Mouse (Mus musculus) heart, adult 2 months (tissue): ENCODE measurements around the gene Lpcat2. TPM values are rescaled to one million over a fixed set of nuclear protein-coding genes. Genes with fewer than 3 reads are reported as not detected.

Experiments
- DNase-seq, 2 experiments: peaks; one replicate each; pipeline ENCODE4 v3.0.0; 2021
- H3K27ac ChIP-seq: fragments of 200-600 bp; 2 replicates; pipeline ENCODE4 v1.8.1; 2022
- H3K27me3 ChIP-seq: fragments of 200-500 bp; 2 replicates; pipeline ENCODE4 v1.6.1; 2012; ENCODE audit warnings: mild to moderate bottlenecking, low read length, inconsistent platforms, mixed read lengths; ENCODE audit not compliant: control insufficient read depth, insufficient read depth
- H3K36me3 ChIP-seq: fragments of 200-500 bp; 2 replicates; pipeline ENCODE4 v1.6.1; 2012; ENCODE audit warnings: low read length, inconsistent platforms; ENCODE audit not compliant: control insufficient read depth, insufficient read depth
- H3K4me1 ChIP-seq: fragments of 200-500 bp; 2 replicates; pipeline ENCODE4 v1.6.1; 2011; ENCODE audit warnings: low read length; ENCODE audit not compliant: control insufficient read depth, insufficient read depth
- H3K4me3 ChIP-seq: fragments of 200-600 bp; 2 replicates; pipeline ENCODE4 v1.8.1; 2022
- H3K79me2 ChIP-seq: fragments of 200-500 bp; replicated peaks from 2 replicates; pipeline ENCODE4 v1.6.1; 2012; ENCODE audit warnings: mild to moderate bottlenecking, inconsistent platforms, low read length, moderate library complexity, mixed read lengths; ENCODE audit not compliant: control insufficient read depth, insufficient read depth
- H3K9ac ChIP-seq: fragments of 200-500 bp; 2 replicates; pipeline ENCODE4 v1.6.1; 2012; ENCODE audit warnings: low read depth, mild to moderate bottlenecking, control low read depth, inconsistent platforms, low read length, mixed read lengths
- CTCF ChIP-seq: fragments of 200-600 bp; IDR thresholded peaks from 2 replicates; pipeline ENCODE4 v1.8.1; 2022; ENCODE audit warnings: antibody characterized with exemption, mild to moderate bottlenecking, moderate library complexity
- EP300 ChIP-seq: fragments of 200-500 bp; IDR thresholded peaks from 2 replicates; pipeline ENCODE4 v1.6.1; 2011; ENCODE audit warnings: low read depth, low read length, control low read depth; ENCODE audit not compliant: insufficient read depth
- POLR2A ChIP-seq: fragments of 200-500 bp; IDR thresholded peaks from 2 replicates; pipeline ENCODE4 v1.6.1; 2011; ENCODE audit warnings: mild to moderate bottlenecking, low read depth, low read length, control low read depth; ENCODE audit not compliant: insufficient read depth
- WGBS: fragments of 180-500 bp; shearing (Covaris S2); methylation state at CpG from one replicate; pipeline ENCODE4 v1.1.7; 2018; 5-methylcytosine and 5-hydroxymethylcytosine counted together
- intact Hi-C: fragments of 180-260 bp; cut with DNase I; formaldehyde crosslinking; loops from one replicate; pipeline ENCODE4 v1.15.1; 2025
- polyA plus RNA-seq: library from polyadenylated mRNA; depleted of rRNA; stranded (reverse); fragments of >200 nt; gene quantifications from 2 replicates; pipeline ENCODE4 v1.2.3, GENCODE M21; 2012
- total RNA-seq, 2 experiments: library from RNA; stranded (reverse); gene quantifications; 2 replicates each; pipeline ENCODE4 v1.2.3; 2021

Lpcat2 gene
- total and polyA plus RNA-seq, 3 experiments, result 0.72 to 1.4 (median 0.89) TPM

DNA sequence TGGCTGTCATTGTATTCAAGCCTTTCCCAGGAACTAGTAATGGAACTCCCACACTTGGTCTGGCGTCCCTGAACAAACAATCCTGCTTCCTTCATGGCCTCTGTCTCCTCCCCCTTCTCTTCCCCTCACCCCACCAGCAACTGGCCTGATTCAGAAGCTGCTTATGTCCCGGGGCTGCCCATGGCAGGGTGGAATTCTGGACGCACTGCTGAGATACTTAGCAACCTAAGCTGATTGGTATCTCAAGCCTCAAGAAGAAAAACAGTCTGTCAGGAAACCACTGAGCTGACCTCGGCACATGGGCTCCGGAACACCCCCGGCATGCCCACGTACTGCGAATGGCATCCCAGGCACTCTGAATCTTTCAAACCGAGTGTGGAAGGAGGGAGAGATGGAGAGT, 7.8 kb upstream of the Lpcat2 start:
- no peaks in the 10 kb centered on the region for H3K79me2 ChIP-seq
- peaks cover 17% of the 10 kb centered on the region for H3K4me1 ChIP-seq
- intact Hi-C loops, result no loop called here
- no peak overlapping the region for H3K9ac ChIP-seq
- DNase-seq, result peak in 1 of 2 experiments; percentile 36
- TF ChIP-seq CTCF (no peak), POLR2A (no peak), EP300 (no peak)
- WGBS, result 24% methylated on average over 9 of the region's 9 CpGs
- H3K4me3 ChIP-seq, result no peak overlapping the region
- no peaks in the 10 kb centered on the region for H3K36me3 ChIP-seq
- no peaks in the 10 kb centered on the region for H3K27me3 ChIP-seq
- no peak overlapping the region; the same call in 1 of the 2 replicates for H3K27ac ChIP-seq

DNA sequence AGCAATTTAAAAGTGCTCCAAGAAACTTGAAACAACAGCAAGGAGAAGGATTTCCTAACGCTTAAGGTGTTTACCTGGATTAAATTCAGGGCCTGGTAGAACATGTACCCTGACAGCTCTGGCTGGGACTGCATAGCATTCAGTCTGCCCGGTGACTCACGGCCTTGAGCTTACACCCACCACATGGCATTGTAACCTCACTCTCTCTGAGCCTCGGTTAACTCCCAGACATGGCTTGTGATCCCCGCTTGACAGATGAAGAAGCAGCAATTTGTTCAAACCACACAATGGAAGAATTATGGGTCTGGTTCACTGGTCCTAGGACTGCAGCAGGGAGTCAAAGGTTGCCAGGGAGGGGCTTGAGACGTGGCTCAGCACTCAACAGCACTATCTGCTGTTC, 5.9 kb upstream of the Lpcat2 start:
- H3K4me1 ChIP-seq, result peaks cover 17% of the 10 kb centered on the region
- no peak for DNase-seq
- H3K79me2 ChIP-seq, result no peaks in the 10 kb centered on the region
- no peak for TF ChIP-seq POLR2A
- TF ChIP-seq CTCF, result no peak
- no peak for TF ChIP-seq EP300
- intact Hi-C loops, result no loop called here
- H3K36me3 ChIP-seq, result no peaks in the 10 kb centered on the region
- H3K4me3 ChIP-seq, result no peak overlapping the region
- H3K27me3 ChIP-seq, result no peaks in the 10 kb centered on the region
- no peak overlapping the region for H3K9ac ChIP-seq
- 80% methylated on average over 6 of the region's 6 CpGs for WGBS
- no peak overlapping the region for H3K27ac ChIP-seq

DNA sequence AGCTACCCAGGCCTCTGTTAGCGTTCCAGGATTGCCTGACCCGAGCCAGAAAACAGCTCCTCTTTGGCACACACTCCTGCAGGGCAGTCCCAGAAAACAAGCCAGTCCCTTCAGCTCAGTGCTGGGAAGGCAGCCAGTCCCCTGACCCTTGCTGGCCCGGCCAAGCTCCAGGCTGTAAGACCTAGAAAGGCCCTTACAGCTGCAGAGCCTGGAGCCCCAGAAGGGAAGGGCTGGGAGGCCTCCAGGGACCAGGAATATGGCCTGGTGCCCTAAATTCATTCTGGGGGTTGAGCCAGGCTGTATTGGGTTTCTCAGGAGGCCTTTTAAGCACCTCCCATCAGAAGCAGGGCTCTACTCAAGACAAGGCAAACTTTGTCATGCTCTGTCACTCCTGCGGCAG, 4.9 kb upstream of the Lpcat2 start:
- DNase-seq, result peak; percentile 92 to 94
- H3K4me1 ChIP-seq, result peaks cover 17% of the 10 kb centered on the region
- H3K79me2 ChIP-seq, result no peaks in the 10 kb centered on the region
- TF ChIP-seq EP300 (0 out of 2 replicates have a peak, but pooled peaks have one; percentile 32), CTCF (no peak; the same call in 1 of the 2 replicates)
- no peaks in the 10 kb centered on the region for H3K36me3 ChIP-seq
- H3K9ac ChIP-seq, result no peak overlapping the region
- no peak overlapping the region for H3K4me3 ChIP-seq
- intact Hi-C loops, result no loop called here
- WGBS, result 21% methylated on average over 4 of the region's 4 CpGs
- H3K27me3 ChIP-seq, result 0 out of 2 replicates have a peak, but pooled peaks cover under 1% of the 10 kb centered on the region
- peak overlapping the region; percentile 49; the same call in 1 of the 2 replicates for H3K27ac ChIP-seq

DNA sequence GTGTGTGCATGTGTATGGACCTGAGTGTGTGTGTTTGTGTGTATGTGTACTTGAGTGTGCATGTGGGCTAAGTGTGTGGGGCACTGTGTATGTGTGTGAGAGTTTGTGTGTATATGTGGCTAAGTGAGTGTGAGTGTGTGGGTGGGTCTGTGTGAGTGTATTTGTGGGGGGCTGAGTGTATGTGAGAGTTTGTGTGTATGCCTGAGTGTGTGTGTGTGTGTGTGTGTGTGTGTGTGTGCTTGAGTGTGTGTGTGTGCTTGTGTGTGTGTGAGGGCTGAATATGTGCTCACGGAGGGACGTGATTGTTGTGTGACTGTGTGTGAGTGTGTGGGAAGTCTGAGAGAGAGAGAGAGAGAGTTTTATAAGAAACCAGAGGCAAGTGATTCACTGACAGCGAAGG, 3.8 kb upstream of the Lpcat2 start:
- H3K4me3 ChIP-seq, result no peak overlapping the region
- no peak overlapping the region for H3K9ac ChIP-seq
- H3K27me3 ChIP-seq, result peaks cover 7% of the 10 kb centered on the region; the same call in 1 of the 2 replicates
- H3K4me1 ChIP-seq, result peaks cover 21% of the 10 kb centered on the region
- TF ChIP-seq CTCF (no peak), POLR2A (no peak), EP300 (no peak)
- WGBS, result 94% methylated on average over 3 of the region's 3 CpGs
- H3K79me2 ChIP-seq, result no peaks in the 10 kb centered on the region
- intact Hi-C loops, result no loop called here
- no peaks in the 10 kb centered on the region for H3K36me3 ChIP-seq
- H3K27ac ChIP-seq, result no peak overlapping the region
- DNase-seq, result no peak

DNA sequence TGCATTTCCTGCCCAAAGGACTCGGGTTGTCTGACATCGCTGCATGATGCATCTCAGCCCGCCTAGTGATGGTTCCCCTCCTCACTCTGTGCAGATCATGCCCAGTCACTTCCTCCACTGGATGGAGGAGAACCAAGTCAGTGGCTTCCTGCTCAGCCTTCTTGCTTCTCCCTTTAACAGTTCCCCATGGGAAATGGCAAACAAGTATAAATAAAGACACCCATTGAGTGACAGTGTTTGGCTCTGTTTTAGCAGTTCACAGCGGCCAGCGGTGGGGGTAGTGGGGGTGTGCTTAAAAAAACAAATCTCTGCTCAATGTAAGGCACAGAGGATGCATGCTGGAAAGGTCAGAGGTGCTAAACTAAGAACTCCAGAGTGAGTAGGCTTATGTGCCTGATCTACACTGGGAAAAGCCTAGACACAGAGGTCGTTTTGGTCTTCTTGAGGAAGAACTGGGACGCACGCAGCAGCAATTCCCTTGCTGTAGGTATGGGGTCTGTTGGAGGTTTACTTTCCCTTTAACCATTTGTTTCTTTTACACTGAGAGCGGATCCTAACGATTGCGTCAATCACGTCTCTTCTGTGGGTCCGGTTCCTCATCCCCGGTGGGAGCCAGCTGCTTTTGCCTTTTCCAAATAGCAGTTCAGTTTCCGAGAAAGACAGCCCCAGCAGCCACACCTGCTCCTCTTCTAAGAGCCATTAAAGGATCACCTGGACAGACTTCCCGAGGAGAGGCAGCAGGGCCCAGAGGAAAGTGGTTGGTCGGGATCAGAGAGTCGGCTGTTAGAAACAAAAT, 1.8 kb upstream of the Lpcat2 start:
- H3K9ac ChIP-seq, result no peak overlapping the region
- peaks cover 13% of the 10 kb centered on the region for H3K4me1 ChIP-seq
- H3K27me3 ChIP-seq, result peaks cover 7% of the 10 kb centered on the region; the same call in 1 of the 2 replicates
- 62% methylated on average over 18 of the region's 18 CpGs for WGBS
- H3K79me2 ChIP-seq, result no peaks in the 10 kb centered on the region
- no peak overlapping the region for H3K27ac ChIP-seq
- DNase-seq, result peak in 1 of 2 experiments; percentile 38
- TF ChIP-seq CTCF, result no peak
- TF ChIP-seq EP300, result no peak
- TF ChIP-seq POLR2A, result no peak
- intact Hi-C loops, result no loop called here
- no peak overlapping the region for H3K4me3 ChIP-seq
- H3K36me3 ChIP-seq, result no peaks in the 10 kb centered on the region

DNA sequence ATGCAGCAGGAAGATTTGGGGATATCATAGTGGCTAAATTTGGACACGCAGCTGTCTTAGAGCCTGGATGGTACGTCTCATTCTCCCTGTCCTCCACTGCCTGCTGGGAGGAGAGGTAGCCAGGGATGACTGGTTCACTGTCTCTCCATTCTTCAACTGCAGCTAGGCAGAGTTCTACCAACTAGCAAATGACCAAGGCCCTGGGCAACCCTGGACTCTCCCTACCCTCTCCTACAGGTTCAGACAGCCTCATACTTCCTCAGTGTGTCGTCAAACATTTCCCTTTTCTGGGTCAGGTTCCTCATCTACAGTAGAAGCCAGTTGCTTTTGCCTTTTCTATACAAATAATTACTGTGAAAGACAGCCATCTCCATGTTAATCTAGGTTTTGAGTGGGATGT, 466 bp upstream of the Lpcat2 start:
- 74% methylated on average over 3 of the region's 3 CpGs for WGBS
- H3K9ac ChIP-seq, result no peak overlapping the region
- no peaks in the 10 kb centered on the region for H3K36me3 ChIP-seq
- TF ChIP-seq EP300 (no peak), CTCF (no peak), POLR2A (no peak)
- H3K79me2 ChIP-seq, result no peaks in the 10 kb centered on the region
- H3K27ac ChIP-seq, result no peak overlapping the region
- peaks cover 7% of the 10 kb centered on the region; the same call in 1 of the 2 replicates for H3K27me3 ChIP-seq
- H3K4me3 ChIP-seq, result no peak overlapping the region; the same call in 1 of the 2 replicates
- intact Hi-C loops, result no loop called here
- H3K4me1 ChIP-seq, result peaks cover 9% of the 10 kb centered on the region
- no peak for DNase-seq
